Mouse (Mus musculus) heart, postnatal 0 days (tissue): ENCODE measurements at regions not wholly inside any gene's neighbourhood (a gene's known extent, or its start where the extent isn't known, plus 50 kb on each side); places are given as distances from the start of the nearest gene placed in this dataset.

Experiments used
- ATAC-seq: fragments of 200-750 bp; cut with Nextera tagmentation; 2 replicates; pipeline ENCODE4 v1.8.0; 2017; ENCODE audit warnings: low read depth, moderate number of reproducible peaks, moderate library complexity; ENCODE audit not compliant: insufficient read depth
- DNase-seq: peaks from one replicate; pipeline ENCODE4 v3.0.0-alpha.2; 2016; ENCODE audit warnings: low spot score
- H3K27ac ChIP-seq: fragments of 300-500 bp; sonication (generic); 2 replicates; pipeline ENCODE4 v1.5.1; 2014; ENCODE audit warnings: low read depth, mild to moderate bottlenecking
- H3K27me3 ChIP-seq: fragments of 300-500 bp; sonication (generic); 2 replicates; pipeline ENCODE4 v1.6.1; 2014; ENCODE audit warnings: low read length, mixed read lengths; ENCODE audit not compliant: control insufficient read depth, insufficient read depth
- H3K36me3 ChIP-seq: fragments of 300-500 bp; sonication (generic); replicated peaks from 2 replicates; pipeline ENCODE4 v1.6.1; 2014; ENCODE audit warnings: low read length, mixed read lengths; ENCODE audit not compliant: control insufficient read depth, insufficient read depth
- H3K4me1 ChIP-seq: fragments of 300-500 bp; sonication (generic); 2 replicates; pipeline ENCODE4 v1.6.1; 2014; ENCODE audit warnings: antibody characterized with exemption; ENCODE audit not compliant: control insufficient read depth, insufficient read depth
- H3K4me2 ChIP-seq: fragments of 300-500 bp; sonication (generic); 2 replicates; pipeline ENCODE4 v1.6.1; 2014; ENCODE audit warnings: low read depth, mild to moderate bottlenecking, low read length, moderate library complexity
- H3K4me3 ChIP-seq: fragments of 300-500 bp; sonication (generic); 2 replicates; pipeline ENCODE4 v1.5.1; 2014; ENCODE audit warnings: low read depth, low read length
- H3K9ac ChIP-seq: fragments of 300-500 bp; sonication (generic); replicated peaks from 2 replicates; pipeline ENCODE4 v1.6.1; 2014; ENCODE audit warnings: low read depth, low read length, mixed read lengths
- H3K9me3 ChIP-seq: fragments of 300-500 bp; sonication (generic); replicated peaks from 2 replicates; pipeline ENCODE4 v1.6.1; 2016; ENCODE audit warnings: low read length; ENCODE audit not compliant: control insufficient read depth
- CTCF ChIP-seq: IDR thresholded peaks from 2 replicates; pipeline ENCODE4 v1.5.1; 2016; ENCODE audit warnings: antibody characterized with exemption, control low read depth, low read depth
- EP300 ChIP-seq: IDR thresholded peaks from 2 replicates; pipeline ENCODE4 v1.6.1; 2016; ENCODE audit warnings: antibody characterized with exemption, low read depth
- WGBS: fragments of 180-500 bp; shearing (Covaris S2); extraction: QIAGEN DNeasy Blood & Tissue Kit; methylation state at CpG from one replicate; pipeline ENCODE4 v1.1.7; 2014; 5-methylcytosine and 5-hydroxymethylcytosine counted together

GRCm38 (mm10) chr3:84378987-84379556 is 72.4 kb upstream of the Trim2 start:
- Histone ChIP-seq H3K4me1 (peaks cover 12% of the 10 kb centered on the region; the same call in 1 of the 2 replicates), H3K4me3 (no peak overlapping the region), H3K9ac (no peak overlapping the region), H3K27ac (no peak overlapping the region), H3K9me3 (no peaks in the 10 kb centered on the region), H3K36me3 (no peaks in the 10 kb centered on the region), H3K27me3 (no peaks in the 10 kb centered on the region), H3K4me2 (no peak overlapping the region)
- TF ChIP-seq EP300 (no peak), CTCF (no peak)
- DNase-seq (no peak), ATAC-seq (no peak)
- WGBS: 58% methylated on average over 4 of the region's 4 CpGs

DNA sequence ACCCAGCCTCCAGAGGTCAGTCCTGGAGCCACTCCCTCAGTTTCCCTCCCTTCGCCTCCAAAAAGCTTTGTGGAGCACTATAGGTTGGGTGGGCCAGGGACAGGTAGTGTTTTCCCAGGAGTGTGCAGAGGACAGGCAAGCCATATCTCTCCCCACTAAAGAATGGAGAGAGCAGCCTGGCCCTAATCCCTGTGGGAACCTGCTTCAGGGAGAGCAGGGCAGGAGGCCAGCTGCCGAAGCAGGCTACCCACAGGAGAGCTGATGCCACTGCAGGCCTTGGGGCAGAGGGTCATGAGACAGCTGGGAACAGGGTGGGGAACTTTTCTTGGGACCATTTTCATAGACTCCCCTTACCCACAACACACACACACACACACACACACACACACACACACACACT is 69.8 kb upstream of the Trim2 start:
- ATAC-seq (no peak), DNase-seq (no peak)
- Histone ChIP-seq H3K9me3 (no peaks in the 10 kb centered on the region), H3K4me2 (no peak overlapping the region), H3K36me3 (no peaks in the 10 kb centered on the region), H3K4me1 (peaks cover 9% of the 10 kb centered on the region; the same call in 1 of the 2 replicates), H3K27me3 (no peaks in the 10 kb centered on the region), H3K4me3 (no peak overlapping the region), H3K27ac (no peak overlapping the region), H3K9ac (no peak overlapping the region)
- 53% methylated on average over 2 of the region's 2 CpGs for WGBS
- TF ChIP-seq EP300 (no peak), CTCF (no peak)

GRCm38 (mm10) chr3:84375832-84376231 is 69.2 kb upstream of the Trim2 start:
- Histone ChIP-seq H3K36me3 (no peaks in the 10 kb centered on the region), H3K9ac (no peak overlapping the region), H3K27me3 (no peaks in the 10 kb centered on the region), H3K27ac (no peak overlapping the region), H3K4me3 (no peak overlapping the region), H3K9me3 (no peaks in the 10 kb centered on the region), H3K4me2 (no peak overlapping the region), H3K4me1 (0 out of 2 replicates have a peak, but pooled peaks cover 5% of the 10 kb centered on the region)
- ATAC-seq (peak; percentile 70; the same call in 1 of the 2 replicates), DNase-seq (peak; percentile 38)
- TF ChIP-seq CTCF (no peak), EP300 (no peak)
- 51% methylated on average over 4 of the region's 4 CpGs for WGBS

GRCm38 (mm10) chr3:84371842-84372241 is 65.2 kb upstream of the Trim2 start:
- no peaks in the 10 kb centered on the region for H3K9me3 ChIP-seq
- ATAC-seq: no peak

DNA sequence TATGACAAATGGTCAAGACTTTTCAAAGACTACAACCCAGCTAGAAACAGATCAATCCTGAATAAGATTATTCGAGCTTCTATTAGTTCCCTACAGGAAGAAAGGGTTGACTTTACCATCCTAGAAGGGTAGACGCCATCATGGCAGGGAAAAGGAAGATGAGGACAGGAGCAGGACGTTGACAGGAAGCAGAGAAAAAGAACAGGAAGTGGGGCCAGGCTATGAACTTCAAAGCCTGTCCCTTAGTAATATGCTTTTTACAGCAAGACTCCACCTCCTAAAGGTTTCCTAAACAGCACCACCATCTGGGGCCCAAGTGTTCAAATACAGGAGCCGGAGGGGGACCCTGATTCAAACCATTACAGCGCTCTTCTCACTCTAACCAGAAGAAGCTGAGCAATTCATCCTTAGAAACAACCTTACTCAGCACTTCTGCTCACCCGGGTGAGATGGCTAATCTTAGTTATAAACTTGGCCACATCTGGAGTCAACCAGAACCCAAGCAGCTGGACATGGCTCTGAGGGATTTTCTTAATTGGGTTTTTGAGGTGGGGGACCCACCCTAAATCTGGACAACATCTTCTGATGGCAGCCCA is 60.6 kb upstream of the Trim2 start:
- no peaks in the 10 kb centered on the region for H3K9me3 ChIP-seq
- no peak overlapping the region for H3K27ac ChIP-seq
- no peak overlapping the region for H3K4me2 ChIP-seq
- DNase-seq (no peak), ATAC-seq (no peak)
- TF ChIP-seq EP300 (no peak), CTCF (no peak)
- H3K4me3 ChIP-seq: no peak overlapping the region
- H3K9ac ChIP-seq: no peak overlapping the region
- no peaks in the 10 kb centered on the region for H3K4me1 ChIP-seq
- WGBS: 78% methylated on average over 6 of the region's 6 CpGs
- H3K27me3 ChIP-seq: no peaks in the 10 kb centered on the region
- no peaks in the 10 kb centered on the region for H3K36me3 ChIP-seq

More at GRCm38 (mm10) chr3:84371842-84372241, 65.2 kb upstream of the Trim2 start:
- Histone ChIP-seq H3K4me1 (0 out of 2 replicates have a peak, but pooled peaks cover 5% of the 10 kb centered on the region), H3K27me3 (no peaks in the 10 kb centered on the region), H3K4me3 (no peak overlapping the region), H3K4me2 (no peak overlapping the region), H3K36me3 (no peaks in the 10 kb centered on the region), H3K27ac (no peak overlapping the region), H3K9ac (no peak overlapping the region)
- TF ChIP-seq EP300 (no peak), CTCF (no peak)
- WGBS: 76% methylated on average over 4 of the region's 4 CpGs
- no peak for DNase-seq

GRCm38 (mm10) chr3:84358672-84359071 is 52.0 kb upstream of the Trim2 start:
- Histone ChIP-seq H3K27ac (no peak overlapping the region), H3K9ac (no peak overlapping the region), H3K4me1 (no peaks in the 10 kb centered on the region), H3K27me3 (no peaks in the 10 kb centered on the region), H3K9me3 (no peaks in the 10 kb centered on the region), H3K36me3 (no peaks in the 10 kb centered on the region), H3K4me3 (no peak overlapping the region), H3K4me2 (no peak overlapping the region)
- DNase-seq: no peak
- no peak for ATAC-seq
- TF ChIP-seq CTCF (no peak), EP300 (no peak)
- 83% methylated on average over 2 of the region's 2 CpGs for WGBS
